Mouse (Mus musculus) embryonic facial prominence, embryonic 14.5 days (tissue): ENCODE measurements around the gene Ush1g. TPM values are rescaled to one million over a fixed set of nuclear protein-coding genes. Genes with fewer than 3 reads are reported as not detected.
A peak's percentile ranks its signal among the peaks of the same experiment; 100 is the strongest.

Experiments used
- ATAC-seq: fragments of 200-750 bp; cut with Nextera tagmentation; 2 replicates; pipeline ENCODE4 v1.8.0; 2017; ENCODE audit warnings: low read depth, moderate number of reproducible peaks, moderate TSS enrichment
- DNase-seq: peaks from one replicate; pipeline ENCODE4 v3.0.0-alpha.2; 2015; ENCODE audit warnings: low spot score
- H3K27ac ChIP-seq: fragments of 300-500 bp; sonication (generic); replicated peaks from 2 replicates; pipeline ENCODE4 v1.5.1; 2014; ENCODE audit warnings: low read depth, mild to moderate bottlenecking, low read length, moderate library complexity
- H3K27me3 ChIP-seq: fragments of 300-500 bp; sonication (generic); replicated peaks from 2 replicates; pipeline ENCODE4 v1.6.1; 2014; ENCODE audit warnings: low read length; ENCODE audit not compliant: control insufficient read depth, insufficient read depth
- H3K36me3 ChIP-seq: fragments of 300-500 bp; sonication (generic); 2 replicates; pipeline ENCODE4 v1.6.1; 2014; ENCODE audit warnings: low read length, mixed read lengths; ENCODE audit not compliant: control insufficient read depth, insufficient read depth
- H3K4me1 ChIP-seq: fragments of 300-500 bp; sonication (generic); 2 replicates; pipeline ENCODE4 v1.6.1; 2014; ENCODE audit warnings: antibody characterized with exemption, low read length; ENCODE audit not compliant: control insufficient read depth, insufficient read depth
- H3K4me2 ChIP-seq: fragments of 300-500 bp; sonication (generic); 2 replicates; pipeline ENCODE4 v1.6.1; 2014; ENCODE audit warnings: low read depth, mild to moderate bottlenecking, low read length, moderate library complexity, mixed read lengths
- H3K4me3 ChIP-seq: fragments of 300-500 bp; sonication (generic); 2 replicates; pipeline ENCODE4 v1.5.1; 2014; ENCODE audit warnings: low read depth, mild to moderate bottlenecking, low read length
- H3K9ac ChIP-seq: fragments of 300-500 bp; sonication (generic); 2 replicates; pipeline ENCODE4 v1.6.1; 2014; ENCODE audit warnings: low read depth, mild to moderate bottlenecking, low read length, moderate library complexity, mixed read lengths
- H3K9me3 ChIP-seq: fragments of 300-500 bp; sonication (generic); 2 replicates; pipeline ENCODE4 v1.6.1; 2016; ENCODE audit warnings: low read length; ENCODE audit not compliant: control insufficient read depth
- whole genome bisulfite sequencing: fragments of 180-500 bp; shearing (Covaris S2); extraction: QIAGEN DNeasy Blood & Tissue Kit; methylation state at CpG from one replicate; pipeline ENCODE4 v1.1.7; 2014; 5-methylcytosine and 5-hydroxymethylcytosine counted together
- polyA plus RNA-seq: library from polyadenylated mRNA; unstranded; fragments of >200 nt; fragmentation: Nextera tagmentation; extraction: Ambion mirVana; gene quantifications from 2 replicates; pipeline ENCODE4 v1.2.1, GENCODE M21; 2014

Gene Ush1g
- polyA plus RNA-seq, 1 experiment from 2014 or later: not detected

GRCm38 (mm10) chr11:115359293-115359692 is 37.5 kb upstream of the Ush1g start:
- Histone ChIP-seq H3K9me3 (no peaks in the 10 kb centered on the region), H3K36me3 (no peaks in the 10 kb centered on the region), H3K4me3 (no peak overlapping the region), H3K4me2 (no peak overlapping the region), H3K4me1 (0 out of 2 replicates have a peak, but pooled peaks cover 3% of the 10 kb centered on the region), H3K27ac (no peak overlapping the region), H3K27me3 (peaks cover 9% of the 10 kb centered on the region), H3K9ac (no peak overlapping the region)
- ATAC-seq: peak; percentile 38
- 53% methylated on average over 2 of the region's 3 CpGs for WGBS
- DNase-seq: peak; percentile 61

GRCm38 (mm10) chr11:115358468-115358867 is 36.6 kb upstream of the Ush1g start:
- no peak overlapping the region for H3K9ac ChIP-seq
- peak; percentile 62 for ATAC-seq

DNA sequence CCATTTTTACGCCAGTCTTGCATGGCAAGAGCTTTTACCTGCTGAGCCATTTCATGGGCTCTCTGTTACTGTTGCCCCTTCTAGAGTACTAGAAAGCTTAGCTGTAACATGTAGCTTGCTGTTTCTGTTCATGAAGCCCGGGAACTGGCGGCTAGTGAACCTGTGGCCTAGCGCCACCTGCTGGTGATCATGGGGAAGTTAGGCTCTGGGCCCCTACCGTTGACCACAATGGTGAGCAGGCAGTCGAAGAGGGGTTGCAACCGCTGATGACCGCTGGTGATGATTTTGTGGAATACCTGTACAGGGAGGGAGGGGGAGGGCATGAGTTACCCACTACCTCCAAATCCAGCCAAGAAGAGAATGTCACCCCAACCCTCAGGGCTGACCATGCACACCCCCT is 32.3 kb upstream of the Ush1g start:
- no peak overlapping the region for H3K27ac ChIP-seq
- H3K9me3 ChIP-seq: no peaks in the 10 kb centered on the region
- H3K27me3 ChIP-seq: peaks cover 10% of the 10 kb centered on the region
- H3K4me3 ChIP-seq: no peak overlapping the region
- no peak overlapping the region for H3K4me2 ChIP-seq
- ATAC-seq (peak; percentile 57; the same call in 1 of the 2 replicates), DNase-seq (peak; percentile 83)
- 0 out of 2 replicates have a peak, but pooled peaks cover 3% of the 10 kb centered on the region for H3K4me1 ChIP-seq
- no peaks in the 10 kb centered on the region for H3K36me3 ChIP-seq
- WGBS: 11% methylated on average over 8 of the region's 8 CpGs
- no peak overlapping the region for H3K9ac ChIP-seq

More at GRCm38 (mm10) chr11:115358468-115358867, 36.6 kb upstream of the Ush1g start:
- peaks cover 10% of the 10 kb centered on the region for H3K27me3 ChIP-seq
- H3K36me3 ChIP-seq: no peaks in the 10 kb centered on the region
- no peak overlapping the region for H3K27ac ChIP-seq
- 17% methylated on average over 5 of the region's 5 CpGs for WGBS
- H3K4me2 ChIP-seq: no peak overlapping the region
- H3K4me1 ChIP-seq: 0 out of 2 replicates have a peak, but pooled peaks cover 3% of the 10 kb centered on the region
- H3K4me3 ChIP-seq: no peak overlapping the region
- peak; percentile 91 for DNase-seq
- H3K9me3 ChIP-seq: no peaks in the 10 kb centered on the region

DNA sequence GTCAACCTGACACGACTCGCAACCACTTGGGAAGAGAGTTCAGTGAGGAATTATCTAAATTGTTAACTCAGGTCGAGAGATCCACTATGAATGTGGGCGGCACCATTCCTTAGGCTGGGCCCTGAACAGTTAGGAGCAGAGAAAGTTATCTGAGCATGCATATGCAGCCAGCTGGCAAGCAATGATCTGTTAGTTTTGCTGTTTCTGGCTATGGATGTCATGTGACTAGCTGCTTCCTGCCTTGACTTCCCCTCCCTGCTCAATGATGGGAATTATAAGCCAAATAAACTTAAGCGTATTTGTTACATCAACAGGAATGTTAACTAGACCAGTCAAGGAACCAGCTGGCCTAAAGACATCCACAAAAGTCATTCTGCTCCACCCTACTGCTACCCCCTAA is 31.5 kb upstream of the Ush1g start:
- no peak overlapping the region for H3K4me3 ChIP-seq
- no peaks in the 10 kb centered on the region for H3K9me3 ChIP-seq
- 91% methylated on average over 5 of the region's 5 CpGs for WGBS
- no peak for DNase-seq
- H3K9ac ChIP-seq: no peak overlapping the region
- ATAC-seq: no peak
- H3K27me3 ChIP-seq: peaks cover 10% of the 10 kb centered on the region
- H3K36me3 ChIP-seq: no peaks in the 10 kb centered on the region
- H3K4me2 ChIP-seq: no peak overlapping the region
- H3K4me1 ChIP-seq: no peaks in the 10 kb centered on the region
- H3K27ac ChIP-seq: no peak overlapping the region

- no peak overlapping the region for H3K4me3 ChIP-seq
- 66% methylated on average over 4 of the region's 4 CpGs for WGBS
- DNase-seq (no peak), ATAC-seq (no peak)
- no peaks in the 10 kb centered on the region for H3K9me3 ChIP-seq
- no peak overlapping the region for H3K4me2 ChIP-seq
- no peaks in the 10 kb centered on the region for H3K36me3 ChIP-seq
- H3K4me1 ChIP-seq: peaks cover 16% of the 10 kb centered on the region
- H3K9ac ChIP-seq: no peak overlapping the region
- peaks cover 6% of the 10 kb centered on the region for H3K27me3 ChIP-seq
- H3K27ac ChIP-seq: no peak overlapping the region
Measured at GRCm38 (mm10) chr11:115349976-115350375, 28.1 kb upstream of the Ush1g start.

GRCm38 (mm10) chr11:115348681-115349248 is 26.9 kb upstream of the Ush1g start:
- H3K4me3 ChIP-seq: no peak overlapping the region
- no peak overlapping the region for H3K9ac ChIP-seq
- DNase-seq (no peak), ATAC-seq (no peak)
- H3K27ac ChIP-seq: no peak overlapping the region
- peaks cover 7% of the 10 kb centered on the region for H3K27me3 ChIP-seq
- H3K9me3 ChIP-seq: no peaks in the 10 kb centered on the region
- peaks cover 19% of the 10 kb centered on the region for H3K4me1 ChIP-seq
- 59% methylated on average over 14 of the region's 17 CpGs for WGBS
- no peaks in the 10 kb centered on the region for H3K36me3 ChIP-seq
- H3K4me2 ChIP-seq: no peak overlapping the region

DNA sequence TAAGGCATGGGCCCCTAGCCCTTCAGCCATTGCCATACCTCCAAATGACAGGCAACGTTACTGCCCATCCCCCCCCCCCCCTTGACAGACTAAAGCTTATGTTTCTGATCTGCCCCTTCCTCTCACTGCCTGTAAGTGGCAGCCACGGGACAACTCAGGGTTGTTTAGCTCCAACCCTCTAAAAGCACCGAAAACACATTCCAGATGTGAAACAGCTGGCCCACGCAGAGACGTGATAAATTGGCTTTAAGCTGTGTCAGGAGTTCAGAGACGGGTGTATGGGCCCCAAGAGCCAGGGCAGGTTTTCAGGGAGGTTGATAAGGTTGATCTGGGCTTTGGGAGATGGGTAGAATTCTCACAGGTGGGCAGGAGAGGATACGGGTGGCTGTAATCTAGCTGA is 23.7 kb upstream of the Ush1g start:
- peaks cover 11% of the 10 kb centered on the region for H3K27me3 ChIP-seq
- no peaks in the 10 kb centered on the region for H3K36me3 ChIP-seq
- H3K4me1 ChIP-seq: peaks cover 19% of the 10 kb centered on the region
- H3K27ac ChIP-seq: no peak overlapping the region
- ATAC-seq: peak; percentile 50; the same call in 1 of the 2 replicates
- DNase-seq: peak; percentile 72
- no peak overlapping the region for H3K9ac ChIP-seq
- H3K4me3 ChIP-seq: no peak overlapping the region
- no peaks in the 10 kb centered on the region for H3K9me3 ChIP-seq
- 19% methylated on average over 7 of the region's 7 CpGs for WGBS
- H3K4me2 ChIP-seq: no peak overlapping the region

GRCm38 (mm10) chr11:115344967-115345366 is 23.1 kb upstream of the Ush1g start:
- H3K27me3 ChIP-seq: peaks cover 11% of the 10 kb centered on the region
- WGBS: 13% methylated on average over 12 of the region's 12 CpGs
- ATAC-seq (no peak), DNase-seq (no peak)
- H3K4me3 ChIP-seq: no peak overlapping the region
- H3K36me3 ChIP-seq: no peaks in the 10 kb centered on the region
- no peak overlapping the region for H3K4me2 ChIP-seq
- no peaks in the 10 kb centered on the region for H3K9me3 ChIP-seq
- peaks cover 19% of the 10 kb centered on the region for H3K4me1 ChIP-seq
- H3K9ac ChIP-seq: no peak overlapping the region
- no peak overlapping the region for H3K27ac ChIP-seq

DNA sequence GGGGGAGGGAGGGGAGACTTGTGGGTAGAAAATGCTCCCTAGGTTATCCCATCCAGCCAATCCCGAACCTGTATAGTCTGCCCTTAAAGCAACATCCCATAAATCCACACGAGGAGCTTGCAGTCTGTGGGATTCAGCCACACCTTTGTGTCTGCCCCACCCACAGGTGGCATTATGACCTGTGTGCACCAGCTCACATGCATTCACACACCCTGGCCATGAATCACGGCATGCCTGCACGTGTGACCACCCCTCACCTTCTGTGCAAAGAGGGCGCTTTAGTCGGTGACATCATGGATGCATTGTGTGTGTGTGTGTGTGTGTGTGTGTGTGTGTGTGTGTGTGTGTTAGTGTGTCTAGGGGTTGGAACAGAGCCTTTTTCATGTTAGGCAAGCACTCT is 20.0 kb upstream of the Ush1g start:
- Histone ChIP-seq H3K9me3 (no peaks in the 10 kb centered on the region), H3K27ac (no peak overlapping the region), H3K27me3 (peaks cover 11% of the 10 kb centered on the region), H3K4me2 (no peak overlapping the region), H3K4me3 (no peak overlapping the region), H3K36me3 (no peaks in the 10 kb centered on the region), H3K4me1 (peaks cover 19% of the 10 kb centered on the region), H3K9ac (no peak overlapping the region)
- 68% methylated on average over 6 of the region's 6 CpGs for whole genome bisulfite sequencing
- no peak for ATAC-seq
- DNase-seq: no peak
